Mouse (Mus musculus) embryonic facial prominence, embryonic 11.5 days (tissue): ENCODE data around the gene Plekhb2. TPM values are rescaled to one million over a fixed set of nuclear protein-coding genes. Genes with fewer than 3 reads are reported as not detected.

Source experiments
- ATAC-seq: fragments of 200-750 bp; cut with Nextera tagmentation; replicated peaks from 2 replicates; pipeline ENCODE4 v1.8.0; 2017; ENCODE audit warnings: low read depth; ENCODE audit not compliant: insufficient number of reproducible peaks, low FRiP score, low TSS enrichment
- DNase-seq: peaks from one replicate; pipeline ENCODE4 v3.0.0-alpha.2; 2015; ENCODE audit warnings: low spot score
- H3K27ac ChIP-seq: fragments of 300-500 bp; sonication (generic); replicated peaks from 2 replicates; pipeline ENCODE4 v1.5.1; 2014; ENCODE audit warnings: mild to moderate bottlenecking, low read depth, low read length, control low read depth
- H3K27me3 ChIP-seq: fragments of 300-500 bp; sonication (generic); 2 replicates; pipeline ENCODE4 v1.6.1; 2014; ENCODE audit warnings: mild to moderate bottlenecking, low read length, moderate library complexity, mixed read lengths; ENCODE audit not compliant: control insufficient read depth, insufficient read depth
- H3K36me3 ChIP-seq: fragments of 300-500 bp; sonication (generic); replicated peaks from 2 replicates; pipeline ENCODE4 v1.6.1; 2014; ENCODE audit warnings: low read depth, mild to moderate bottlenecking, low read length, moderate library complexity, mixed read lengths; ENCODE audit not compliant: control insufficient read depth, insufficient read depth
- H3K4me1 ChIP-seq: fragments of 300-500 bp; sonication (generic); 2 replicates; pipeline ENCODE4 v1.6.1; 2014; ENCODE audit warnings: low read length, mixed read lengths; ENCODE audit not compliant: control insufficient read depth, insufficient read depth
- H3K4me2 ChIP-seq: fragments of 300-500 bp; sonication (generic); 2 replicates; pipeline ENCODE4 v1.6.1; 2014; ENCODE audit warnings: low read depth, mild to moderate bottlenecking, control low read depth, low read length, moderate library complexity
- H3K4me3 ChIP-seq: fragments of 300-500 bp; sonication (generic); 2 replicates; pipeline ENCODE4 v1.5.1; 2014; ENCODE audit warnings: low read depth, low read length, control low read depth
- H3K9ac ChIP-seq: fragments of 300-500 bp; sonication (generic); replicated peaks from 2 replicates; pipeline ENCODE4 v1.6.1; 2014; ENCODE audit warnings: mild to moderate bottlenecking, control low read depth, low read length
- H3K9me3 ChIP-seq: fragments of 300-500 bp; sonication (generic); replicated peaks from 2 replicates; pipeline ENCODE4 v1.6.1; 2016; ENCODE audit warnings: mild to moderate bottlenecking, low read length, inconsistent platforms, mixed read lengths; ENCODE audit not compliant: control insufficient read depth
- WGBS: fragments of 180-500 bp; shearing (Covaris S2); extraction: QIAGEN DNeasy Blood & Tissue Kit; methylation state at CpG from one replicate; pipeline ENCODE4 v1.1.7; 2014; 5-methylcytosine and 5-hydroxymethylcytosine counted together
- polyA plus RNA-seq: library from polyadenylated mRNA; unstranded; fragments of >200 nt; fragmentation: Nextera tagmentation; extraction: Ambion mirVana; gene quantifications from 2 replicates; pipeline ENCODE4 v1.2.1, GENCODE M21; 2014

Plekhb2 gene
- polyA plus RNA-seq, 1 experiment from 2014 or later, result 25.6 TPM

DNA sequence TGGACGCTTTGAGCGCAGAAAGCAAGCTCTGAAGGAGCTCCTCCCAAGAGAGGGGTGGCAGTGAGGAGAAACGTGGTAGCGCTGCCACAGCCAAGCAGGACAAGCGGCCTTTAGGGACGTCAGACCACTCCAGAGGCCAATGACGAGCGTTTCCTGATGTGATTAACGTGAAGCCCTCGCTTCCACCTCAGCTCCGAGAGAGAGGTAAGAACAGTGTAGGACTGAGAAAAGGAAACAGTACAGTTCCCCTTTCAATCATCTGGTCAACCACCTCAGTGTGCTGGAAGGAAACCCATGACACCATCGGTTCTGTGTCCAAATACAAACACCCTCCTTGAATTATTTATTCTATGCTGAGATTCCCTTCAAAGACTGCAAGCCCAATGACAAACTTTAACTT, 10.5 kb upstream of the Plekhb2 start:
- Histone ChIP-seq H3K27ac (no peak overlapping the region), H3K4me1 (no peaks in the 10 kb centered on the region; the same call in 1 of the 2 replicates), H3K9ac (no peak overlapping the region; the same call in 1 of the 2 replicates), H3K36me3 (peaks cover 6% of the 10 kb centered on the region), H3K27me3 (no peaks in the 10 kb centered on the region), H3K4me3 (no peak overlapping the region), H3K9me3 (no peaks in the 10 kb centered on the region), H3K4me2 (no peak overlapping the region)
- WGBS, result 58% methylated on average over 12 of the region's 12 CpGs
- no peak for ATAC-seq
- no peak for DNase-seq

DNA sequence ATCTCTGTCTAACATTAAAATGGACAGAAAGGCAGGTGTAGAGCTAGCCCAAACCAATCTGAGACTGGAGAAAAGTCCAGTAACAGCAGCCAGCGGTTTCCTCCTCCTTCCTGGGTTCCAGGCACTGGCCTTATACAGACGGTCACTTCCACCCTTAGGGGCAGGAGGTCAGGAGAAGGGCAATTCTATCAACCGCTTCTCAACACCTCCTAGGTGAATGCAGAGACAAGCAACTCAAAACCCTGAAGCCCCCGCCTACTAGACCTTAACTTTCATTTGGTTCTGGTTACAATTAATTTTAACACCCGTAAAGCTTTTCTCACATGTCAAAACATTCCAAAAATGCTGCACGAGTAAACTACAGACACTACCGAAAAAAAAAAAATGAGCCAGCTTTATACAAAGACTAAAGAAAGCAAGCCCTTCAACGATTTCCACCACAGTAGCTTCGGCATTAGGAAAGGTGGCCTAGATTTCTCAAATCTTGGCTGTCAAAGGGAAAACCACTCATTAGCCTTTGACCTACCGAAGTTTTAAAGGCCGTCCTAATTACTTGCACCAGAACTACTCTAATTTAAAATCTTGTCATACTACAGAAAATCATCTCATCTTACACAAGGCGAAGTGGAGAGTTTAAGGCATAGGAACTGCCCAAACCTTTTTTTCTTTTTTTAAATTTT, 7.9 kb upstream of the Plekhb2 start:
- peak overlapping the region; percentile 70 for H3K4me3 ChIP-seq
- H3K36me3 ChIP-seq, result no peaks in the 10 kb centered on the region; the same call in 1 of the 2 replicates
- H3K27me3 ChIP-seq, result no peaks in the 10 kb centered on the region
- no peak for ATAC-seq
- peak overlapping the region; percentile 95; the same call in 1 of the 2 replicates for H3K27ac ChIP-seq
- peak overlapping the region; percentile 82 for H3K4me2 ChIP-seq
- WGBS, result 2% methylated on average over 12 of the region's 12 CpGs
- peak; percentile 30 for DNase-seq
- no peaks in the 10 kb centered on the region; the same call in 1 of the 2 replicates for H3K4me1 ChIP-seq
- H3K9me3 ChIP-seq, result no peaks in the 10 kb centered on the region
- H3K9ac ChIP-seq, result peak overlapping the region; percentile 94

DNA sequence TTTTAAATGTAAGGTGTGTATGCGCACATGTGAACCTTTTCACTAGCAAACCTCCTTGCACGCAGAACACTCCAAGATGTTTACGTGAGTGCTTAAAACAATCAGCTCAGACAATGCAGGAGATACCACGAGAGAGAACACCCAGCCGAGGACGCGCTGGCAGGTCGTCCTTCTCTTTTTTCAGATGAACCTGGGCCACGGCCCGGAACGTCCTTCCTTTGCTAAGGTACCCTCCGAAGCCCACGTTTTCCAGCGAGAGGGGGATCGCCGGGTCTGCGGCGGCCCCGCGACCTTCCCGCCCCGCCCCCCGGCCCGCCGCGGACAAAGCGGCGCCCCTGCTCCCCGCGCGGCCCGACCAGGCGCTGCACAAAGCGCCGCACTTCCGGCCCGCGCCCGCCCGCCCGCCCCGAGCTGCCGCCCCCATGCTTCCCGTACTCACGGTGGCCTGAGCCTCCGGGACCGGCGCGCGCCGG, 7.4 kb upstream of the Plekhb2 start:
- peak overlapping the region; percentile 82 for H3K4me2 ChIP-seq
- peak overlapping the region; percentile 94 for H3K9ac ChIP-seq
- no peaks in the 10 kb centered on the region for H3K9me3 ChIP-seq
- peak overlapping the region; percentile 95 for H3K27ac ChIP-seq
- peak overlapping the region; percentile 70 for H3K4me3 ChIP-seq
- H3K27me3 ChIP-seq, result no peaks in the 10 kb centered on the region
- no peaks in the 10 kb centered on the region; the same call in 1 of the 2 replicates for H3K4me1 ChIP-seq
- H3K36me3 ChIP-seq, result no peaks in the 10 kb centered on the region; the same call in 1 of the 2 replicates
- DNase-seq (peak; percentile 74), ATAC-seq (peak; percentile 82)
- WGBS, result 0% methylated on average over 36 of the region's 51 CpGs

DNA sequence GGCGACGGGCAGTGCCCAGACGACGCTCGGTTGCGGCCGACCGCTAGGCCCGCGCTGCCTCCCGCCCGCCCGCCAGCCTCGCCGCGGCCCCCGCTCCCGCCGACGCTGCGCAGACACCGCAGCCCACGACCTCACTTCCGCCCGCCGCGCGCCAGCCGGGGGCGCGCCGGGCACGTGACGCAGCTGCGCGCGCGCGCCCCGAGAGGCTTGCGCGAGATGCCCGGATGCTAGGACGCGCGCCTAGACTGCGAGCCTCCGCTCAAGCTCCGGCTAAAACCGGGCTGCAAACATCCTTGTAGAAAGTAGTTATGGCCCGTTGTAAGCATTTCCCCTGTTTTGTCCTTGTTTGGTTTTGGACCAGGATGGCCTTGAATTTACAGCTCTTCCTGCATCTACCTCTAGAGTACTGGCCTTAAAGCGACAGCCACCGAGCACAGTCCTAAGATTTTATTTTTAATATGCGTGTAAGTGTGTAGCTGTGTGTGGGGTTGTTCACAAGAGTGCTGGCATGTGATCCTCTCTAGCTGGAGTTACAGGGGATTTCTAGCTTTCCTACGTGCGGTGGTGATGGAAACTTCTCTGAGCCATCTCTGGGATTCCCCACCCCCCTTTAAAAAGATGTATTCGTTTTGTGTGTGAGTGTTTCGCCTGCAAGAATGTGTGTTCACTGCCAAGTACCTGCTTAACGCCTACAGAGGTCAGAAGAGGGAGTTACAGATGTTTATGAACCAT, 6.7 kb upstream of the Plekhb2 start, which contains the start of gene Fam168b:
Gene Fam168b, minus strand, starts transcription at position 179 of the 732 bp plus-strand sequence.
- WGBS, result 2% methylated on average over 43 of the region's 59 CpGs
- H3K4me2 ChIP-seq, result peak within 1 kb of the TSS; percentile 82
- peak; percentile 93 for DNase-seq

DNA sequence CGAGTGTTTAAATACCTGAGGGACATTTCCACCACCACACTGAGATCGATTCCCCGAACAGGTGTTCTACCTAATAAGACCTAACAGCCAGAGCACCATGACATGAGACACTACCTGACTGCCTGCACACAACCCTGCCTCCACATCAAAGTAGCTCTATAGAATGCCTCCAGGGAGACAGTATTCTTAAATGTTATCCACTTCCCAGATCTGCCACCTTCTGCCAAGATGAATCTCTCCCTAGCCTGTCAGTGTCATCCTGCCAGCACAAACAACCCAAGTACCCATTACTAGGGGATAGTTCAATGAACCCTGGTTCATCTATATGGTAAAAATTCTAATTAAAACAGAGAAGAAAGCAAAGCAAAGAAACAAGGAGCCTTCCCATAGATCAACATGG, 2.7 kb upstream of the Plekhb2 start:
- 87% methylated on average over 3 of the region's 3 CpGs for WGBS
- Histone ChIP-seq H3K27ac (no peak overlapping the region), H3K4me2 (no peak overlapping the region), H3K4me3 (no peak overlapping the region), H3K27me3 (no peaks in the 10 kb centered on the region), H3K9ac (no peak overlapping the region), H3K36me3 (no peaks in the 10 kb centered on the region), H3K9me3 (no peaks in the 10 kb centered on the region), H3K4me1 (no peaks in the 10 kb centered on the region; the same call in 1 of the 2 replicates)
- ATAC-seq (no peak), DNase-seq (no peak)

More for the DNA sequence above, 6.7 kb upstream of the Plekhb2 start, which contains the start of gene Fam168b:
- peak; percentile 87 for ATAC-seq
- no peaks in the 10 kb centered on the region for H3K9me3 ChIP-seq
- no peaks in the 10 kb centered on the region; the same call in 1 of the 2 replicates for H3K36me3 ChIP-seq
- no peaks in the 10 kb centered on the region for H3K27me3 ChIP-seq
- peak within 1 kb of the TSS; percentile 95 for H3K27ac ChIP-seq
- H3K4me3 ChIP-seq, result peak within 1 kb of the TSS; percentile 70
- H3K9ac ChIP-seq, result peak within 1 kb of the TSS; percentile 94
- H3K4me1 ChIP-seq, result no peaks in the 10 kb centered on the region; the same call in 1 of the 2 replicates

DNA sequence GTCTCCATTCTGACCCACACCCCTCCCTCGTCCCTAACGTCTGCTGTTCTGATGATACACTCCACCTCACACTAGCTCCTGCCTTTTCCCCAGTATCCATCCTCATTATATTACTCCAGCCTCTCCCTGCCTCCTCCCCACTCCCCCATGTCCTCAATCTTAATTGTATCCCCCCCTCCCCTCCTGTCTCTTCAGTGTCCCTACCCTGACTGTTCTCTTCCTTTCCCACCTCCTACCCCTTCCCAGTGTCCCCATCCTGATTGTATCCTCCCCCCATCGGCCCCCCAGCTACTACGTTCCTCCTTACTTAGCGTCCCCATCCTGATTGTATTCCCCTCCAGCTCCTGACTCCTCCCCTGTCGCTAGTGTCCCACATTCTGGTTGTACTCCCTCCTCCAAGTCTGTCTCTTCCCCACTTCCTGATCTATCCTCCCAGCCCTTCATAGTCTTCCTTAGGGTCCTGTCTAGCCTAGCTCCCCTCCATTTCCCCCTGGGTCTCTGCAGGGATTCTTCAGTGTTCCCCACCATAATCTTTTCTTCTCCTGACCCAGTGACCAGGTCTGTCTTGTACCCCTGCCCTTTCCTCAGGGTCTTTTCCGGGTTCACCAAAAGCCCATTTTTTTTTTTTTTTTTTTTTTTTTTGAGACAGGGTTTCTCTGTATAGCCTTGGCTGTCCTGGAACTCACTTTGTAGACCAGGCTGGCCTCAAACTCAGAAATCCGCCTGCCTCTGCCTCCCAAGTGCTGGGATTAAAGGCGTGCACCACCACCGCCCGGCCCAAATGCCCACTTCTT, 764 bp downstream of the Plekhb2 start:
- ATAC-seq, result peak; percentile 72
- Histone ChIP-seq H3K4me1 (no peaks in the 10 kb centered on the region; the same call in 1 of the 2 replicates), H3K36me3 (no peaks in the 10 kb centered on the region), H3K4me2 (peak overlapping the region; percentile 83), H3K27ac (no peak overlapping the region), H3K4me3 (peak overlapping the region; percentile 65), H3K9me3 (no peaks in the 10 kb centered on the region), H3K9ac (peak overlapping the region; percentile 77), H3K27me3 (no peaks in the 10 kb centered on the region)
- DNase-seq, result no peak
- 43% methylated on average over 11 of the region's 11 CpGs for WGBS

DNA sequence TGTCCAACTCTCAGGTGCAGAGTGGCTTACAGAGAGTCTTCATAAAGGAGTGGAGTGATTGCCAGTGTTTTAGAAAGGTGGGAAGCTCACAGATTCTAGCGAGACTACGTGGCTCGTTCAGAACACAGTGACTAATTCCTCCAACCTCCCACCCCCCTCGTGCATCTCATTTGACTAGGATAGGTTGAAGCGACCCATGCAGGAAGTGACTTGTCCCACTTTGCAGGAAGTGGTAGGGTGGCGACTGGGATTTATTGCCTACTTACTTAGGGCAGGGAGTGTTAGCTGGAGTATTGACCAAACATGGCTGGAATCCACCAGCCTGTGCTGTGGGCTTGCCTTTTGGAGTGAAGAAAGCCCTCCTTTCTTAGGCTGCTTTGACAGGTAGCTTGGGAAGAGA, 1.8 kb downstream of the Plekhb2 start:
- Histone ChIP-seq H3K27ac (no peak overlapping the region), H3K9me3 (no peaks in the 10 kb centered on the region), H3K36me3 (no peaks in the 10 kb centered on the region), H3K4me3 (no peak overlapping the region), H3K9ac (no peak overlapping the region), H3K4me1 (no peaks in the 10 kb centered on the region; the same call in 1 of the 2 replicates), H3K27me3 (no peaks in the 10 kb centered on the region), H3K4me2 (no peak overlapping the region)
- DNase-seq (no peak), ATAC-seq (no peak)
- 63% methylated on average over 6 of the region's 6 CpGs for WGBS
